Mouse (Mus musculus) intestine, embryonic 15.5 days (tissue): ENCODE measurements around the gene Bpifa6. TPM values are rescaled to one million over a fixed set of nuclear protein-coding genes. Genes with fewer than 3 reads are reported as not detected.
"Not testable (repeated sequence)": the region's sequence is repeated elsewhere in the genome, so short reads cannot be mapped to it uniquely, and the experiment has no call there.

Source experiments
- ATAC-seq: fragments of 200-750 bp; cut with Nextera tagmentation; 2 replicates; pipeline ENCODE4 v1.8.0; 2017; ENCODE audit warnings: moderate TSS enrichment, moderate library complexity
- H3K27ac ChIP-seq: fragments of 300-500 bp; sonication (generic); 2 replicates; pipeline ENCODE4 v1.5.1; 2015; ENCODE audit warnings: mild to moderate bottlenecking, inconsistent platforms
- H3K27me3 ChIP-seq: fragments of 300-500 bp; sonication (generic); replicated peaks from 2 replicates; pipeline ENCODE4 v1.6.1; 2015; ENCODE audit warnings: inconsistent platforms
- H3K36me3 ChIP-seq: fragments of 300-500 bp; sonication (generic); 2 replicates; pipeline ENCODE4 v1.6.1; 2015; ENCODE audit warnings: inconsistent platforms
- H3K4me1 ChIP-seq: fragments of 300-500 bp; sonication (generic); replicated peaks from 2 replicates; pipeline ENCODE4 v1.6.1; 2015; ENCODE audit warnings: inconsistent platforms
- H3K4me2 ChIP-seq: fragments of 300-500 bp; sonication (generic); replicated peaks from 2 replicates; pipeline ENCODE4 v1.6.1; 2015; ENCODE audit warnings: mild to moderate bottlenecking, inconsistent platforms
- H3K4me3 ChIP-seq: fragments of 300-500 bp; sonication (generic); replicated peaks from 2 replicates; pipeline ENCODE4 v1.5.1; 2015; ENCODE audit warnings: inconsistent platforms
- H3K9ac ChIP-seq: fragments of 300-500 bp; sonication (generic); 2 replicates; pipeline ENCODE4 v1.6.1; 2015; ENCODE audit warnings: inconsistent platforms
- H3K9me3 ChIP-seq: fragments of 300-500 bp; sonication (generic); 2 replicates; pipeline ENCODE4 v1.6.1; 2016; ENCODE audit warnings: inconsistent platforms
- WGBS: fragments of 180-500 bp; shearing (Covaris S2); methylation state at CpG from one replicate; pipeline ENCODE4 v1.1.7; 2015; 5-methylcytosine and 5-hydroxymethylcytosine counted together
- polyA plus RNA-seq: library from polyadenylated mRNA; unstranded; fragments of >200 nt; fragmentation: Nextera tagmentation; extraction: Ambion mirVana; gene quantifications from 2 replicates; pipeline ENCODE4 v1.2.1, GENCODE M21; 2015

Gene Bpifa6
- polyA plus RNA-seq, 1 experiment from 2014 or later = not detected

- ATAC-seq = peak; percentile 47
- Histone ChIP-seq H3K9me3 (no peaks in the 10 kb centered on the region), H3K27me3 (no peaks in the 10 kb centered on the region), H3K9ac (no peak overlapping the region), H3K4me3 (no peak overlapping the region), H3K4me2 (no peak overlapping the region), H3K36me3 (no peaks in the 10 kb centered on the region), H3K27ac (no peak overlapping the region), H3K4me1 (no peaks in the 10 kb centered on the region)
- 8% methylated on average over 7 of the region's 7 CpGs for WGBS
Measured at GRCm38 (mm10) chr2:153995770-153996169, 21.0 kb downstream of the Bpifa6 start.

- H3K4me2 ChIP-seq = no peak overlapping the region
- 70% methylated on average over 3 of the region's 3 CpGs for WGBS
- H3K27me3 ChIP-seq = no peaks in the 10 kb centered on the region
- H3K27ac ChIP-seq = no peak overlapping the region
- ATAC-seq = no peak
- no peaks in the 10 kb centered on the region for H3K9me3 ChIP-seq
- H3K36me3 ChIP-seq = no peaks in the 10 kb centered on the region
- H3K4me1 ChIP-seq = no peaks in the 10 kb centered on the region
- no peak overlapping the region for H3K9ac ChIP-seq
- no peak overlapping the region for H3K4me3 ChIP-seq
Measured at GRCm38 (mm10) chr2:154000501-154000900, 25.8 kb downstream of the Bpifa6 start.

- ATAC-seq = no peak
- Histone ChIP-seq H3K4me1 (no peaks in the 10 kb centered on the region), H3K36me3 (no peaks in the 10 kb centered on the region), H3K9ac (no peak overlapping the region), H3K27me3 (no peaks in the 10 kb centered on the region), H3K4me2 (no peak overlapping the region), H3K9me3 (no peaks in the 10 kb centered on the region), H3K4me3 (no peak overlapping the region), H3K27ac (no peak overlapping the region)
Measured at GRCm38 (mm10) chr2:154001056-154001455, 26.3 kb downstream of the Bpifa6 start.

- Histone ChIP-seq H3K27ac (no peak overlapping the region), H3K4me1 (no peaks in the 10 kb centered on the region), H3K9me3 (no peaks in the 10 kb centered on the region), H3K4me3 (no peak overlapping the region), H3K4me2 (no peak overlapping the region), H3K27me3 (no peaks in the 10 kb centered on the region), H3K9ac (no peak overlapping the region), H3K36me3 (no peaks in the 10 kb centered on the region)
- no peak for ATAC-seq
- WGBS = 77% methylated on average over 1 of the region's 1 CpGs
Measured at GRCm38 (mm10) chr2:154004456-154004855, 29.7 kb downstream of the Bpifa6 start.

GRCm38 (mm10) chr2:154005094-154005493 is 30.3 kb downstream of the Bpifa6 start:
- no peaks in the 10 kb centered on the region for H3K4me1 ChIP-seq
- no peak overlapping the region for H3K4me3 ChIP-seq
- no peak overlapping the region for H3K9ac ChIP-seq
- no peaks in the 10 kb centered on the region for H3K9me3 ChIP-seq
- no peak overlapping the region for H3K27ac ChIP-seq
- H3K27me3 ChIP-seq = no peaks in the 10 kb centered on the region
- WGBS = 86% methylated on average over 1 of the region's 1 CpGs
- no peak overlapping the region for H3K4me2 ChIP-seq
- no peaks in the 10 kb centered on the region for H3K36me3 ChIP-seq
- ATAC-seq = no peak

- Histone ChIP-seq H3K9ac (no peak overlapping the region), H3K4me3 (no peak overlapping the region), H3K27ac (no peak overlapping the region), H3K9me3 (no peaks in the 10 kb centered on the region), H3K4me2 (no peak overlapping the region), H3K4me1 (no peaks in the 10 kb centered on the region), H3K27me3 (no peaks in the 10 kb centered on the region), H3K36me3 (no peaks in the 10 kb centered on the region)
- WGBS = 78% methylated on average over 4 of the region's 4 CpGs
- no peak for ATAC-seq
Measured at GRCm38 (mm10) chr2:154005734-154006133, 31.0 kb downstream of the Bpifa6 start.

- Histone ChIP-seq H3K4me3 (no peak overlapping the region), H3K27me3 (no peaks in the 10 kb centered on the region), H3K9me3 (no peaks in the 10 kb centered on the region), H3K36me3 (no peaks in the 10 kb centered on the region), H3K9ac (no peak overlapping the region), H3K4me2 (no peak overlapping the region), H3K4me1 (no peaks in the 10 kb centered on the region), H3K27ac (no peak overlapping the region)
- no peak for ATAC-seq
- WGBS = 88% methylated on average over 2 of the region's 2 CpGs
Measured at GRCm38 (mm10) chr2:154006331-154006730, 31.6 kb downstream of the Bpifa6 start.

GRCm38 (mm10) chr2:154007381-154007780 is 32.6 kb downstream of the Bpifa6 start:
- no peaks in the 10 kb centered on the region for H3K27me3 ChIP-seq
- no peak overlapping the region for H3K4me2 ChIP-seq
- ATAC-seq = no peak
- H3K4me1 ChIP-seq = no peaks in the 10 kb centered on the region
- no peak overlapping the region for H3K27ac ChIP-seq
- no peaks in the 10 kb centered on the region for H3K9me3 ChIP-seq
- H3K9ac ChIP-seq = no peak overlapping the region
- no peak overlapping the region for H3K4me3 ChIP-seq
- WGBS = 84% methylated on average over 1 of the region's 1 CpGs
- no peaks in the 10 kb centered on the region for H3K36me3 ChIP-seq

GRCm38 (mm10) chr2:154007965-154008364 is 33.2 kb downstream of the Bpifa6 start, which contains the start of gene Bpifa2:
Gene Bpifa2 (plus strand): TSS chr2:154008265.
- H3K9ac ChIP-seq = no peak within 1 kb of the TSS
- WGBS = 84% methylated on average over 3 of the region's 3 CpGs
- ATAC-seq = no peak

GRCm38 (mm10) chr2:154017990-154018389 is 43.2 kb downstream of the Bpifa6 start:
- no peak overlapping the region for H3K27ac ChIP-seq
- H3K9ac ChIP-seq = no peak overlapping the region
- no peaks in the 10 kb centered on the region for H3K9me3 ChIP-seq
- no peaks in the 10 kb centered on the region for H3K36me3 ChIP-seq
- no peaks in the 10 kb centered on the region for H3K4me1 ChIP-seq
- H3K27me3 ChIP-seq = no peaks in the 10 kb centered on the region
- H3K4me3 ChIP-seq = no peak overlapping the region
- ATAC-seq = no peak
- H3K4me2 ChIP-seq = no peak overlapping the region
- WGBS = 47% methylated on average over 1 of the region's 1 CpGs

More at GRCm38 (mm10) chr2:154007965-154008364, 33.2 kb downstream of the Bpifa6 start, which contains the start of gene Bpifa2:
- H3K4me3 ChIP-seq = no peak within 1 kb of the TSS
- H3K9me3 ChIP-seq = no peaks in the 10 kb centered on the region
- no peak within 1 kb of the TSS for H3K27ac ChIP-seq
- H3K36me3 ChIP-seq = no peaks in the 10 kb centered on the region
- H3K4me1 ChIP-seq = no peaks in the 10 kb centered on the region
- H3K27me3 ChIP-seq = no peaks in the 10 kb centered on the region
- H3K4me2 ChIP-seq = no peak within 1 kb of the TSS

GRCm38 (mm10) chr2:154024676-154025075 is 49.9 kb downstream of the Bpifa6 start:
- H3K36me3 ChIP-seq, H3K4me1 ChIP-seq, ATAC-seq, H3K27ac ChIP-seq, H3K9me3 ChIP-seq, H3K9ac ChIP-seq, H3K4me2 ChIP-seq, H3K4me3 ChIP-seq, H3K27me3 ChIP-seq: not testable (repeated sequence)
- 88% methylated on average over 4 of the region's 4 CpGs for WGBS

GRCm38 (mm10) chr2:154038932-154039331 is 64.2 kb downstream of the Bpifa6 start:
- Histone ChIP-seq H3K4me3 (no peak overlapping the region), H3K27me3 (no peaks in the 10 kb centered on the region), H3K9ac (no peak overlapping the region), H3K4me1 (no peaks in the 10 kb centered on the region), H3K27ac (no peak overlapping the region), H3K36me3 (no peaks in the 10 kb centered on the region), H3K9me3 (no peaks in the 10 kb centered on the region), H3K4me2 (no peak overlapping the region)
- no peak for ATAC-seq
- WGBS = 46% methylated on average over 2 of the region's 2 CpGs

GRCm38 (mm10) chr2:154044743-154045142 is 70.0 kb downstream of the Bpifa6 start:
- Histone ChIP-seq H3K4me1 (no peaks in the 10 kb centered on the region), H3K4me2 (no peak overlapping the region), H3K9me3 (no peaks in the 10 kb centered on the region), H3K4me3 (no peak overlapping the region), H3K27ac (no peak overlapping the region), H3K27me3 (no peaks in the 10 kb centered on the region), H3K36me3 (no peaks in the 10 kb centered on the region), H3K9ac (no peak overlapping the region)
- ATAC-seq = no peak
- 81% methylated on average over 3 of the region's 3 CpGs for WGBS
